Mouse (Mus musculus): ENCODE results near the gene Fuca1. TPM values are rescaled to one million over a fixed set of nuclear protein-coding genes. Genes with fewer than 3 reads are reported as not detected.
A peak's percentile ranks its signal among the peaks of the same experiment; 100 is the strongest.

The Fuca1 gene
- polyA plus RNA-seq, 1 experiment from 2014 or later, result 50.7 TPM

DNA sequence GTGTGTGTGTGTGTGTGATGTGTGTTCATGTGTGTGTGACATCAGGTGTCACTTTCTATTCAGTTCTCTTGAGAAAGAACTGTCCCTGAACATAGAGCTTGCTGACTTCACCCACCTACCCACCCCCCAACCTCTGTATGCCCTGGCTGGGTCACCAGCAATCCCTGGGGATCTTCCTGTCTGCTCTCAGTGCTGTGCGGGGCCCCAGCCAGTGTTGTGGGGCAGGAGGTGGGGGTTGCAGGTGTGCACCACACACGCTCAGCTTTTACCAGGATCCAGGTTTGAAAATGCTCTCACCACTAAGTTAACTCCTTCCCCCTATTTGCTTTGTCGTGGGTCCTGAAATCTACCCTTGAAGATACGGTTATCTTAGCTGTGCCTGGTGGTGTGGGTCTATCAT, 34.4 kb upstream of the Fuca1 start:
- ATAC-seq (no peak), DNase-seq (no peak)
- no peak overlapping the region for H3K27ac ChIP-seq (ENCODE audit: low read depth)
- H3K4me1 ChIP-seq (ENCODE audit: insufficient read depth), result peaks cover 13% of the 10 kb centered on the region
- no peaks in the 10 kb centered on the region for H3K27me3 ChIP-seq (ENCODE audit: insufficient read depth, low read length)
- TF ChIP-seq EP300 (IDR thresholded peaks at IDR 0.05; ENCODE audit: low read depth) (no peak), CTCF (IDR thresholded peaks at IDR 0.05; ENCODE audit: low read depth) (no peak)
- H3K9me3 ChIP-seq (ENCODE audit: low read length), result no peaks in the 10 kb centered on the region
- H3K4me2 ChIP-seq (ENCODE audit: low read depth, low read length), result no peak overlapping the region
- 70% methylated on average over 4 of the region's 4 CpGs for WGBS (ENCODE audit: insufficient replicate concordance)
- no peak overlapping the region for H3K9ac ChIP-seq (replicated peaks)
- H3K36me3 ChIP-seq (replicated peaks; ENCODE audit: insufficient read depth, low read length), result no peaks in the 10 kb centered on the region
- H3K4me3 ChIP-seq (ENCODE audit: low read depth, low read length), result no peak overlapping the region

- H3K4me1 ChIP-seq (ENCODE audit: insufficient read depth), result peaks cover 8% of the 10 kb centered on the region
- DNase-seq, result no peak
- no peak overlapping the region for H3K4me3 ChIP-seq (ENCODE audit: low read depth, low read length)
- no peak overlapping the region for H3K4me2 ChIP-seq (ENCODE audit: low read depth, low read length)
- H3K27ac ChIP-seq (ENCODE audit: low read depth), result no peak overlapping the region
- H3K36me3 ChIP-seq (replicated peaks; ENCODE audit: insufficient read depth, low read length), result no peaks in the 10 kb centered on the region
- no peaks in the 10 kb centered on the region for H3K9me3 ChIP-seq (ENCODE audit: low read length)
- H3K9ac ChIP-seq (replicated peaks), result no peak overlapping the region
- TF ChIP-seq EP300 (IDR thresholded peaks at IDR 0.05; ENCODE audit: low read depth) (no peak), CTCF (IDR thresholded peaks at IDR 0.05; ENCODE audit: low read depth) (no peak)
- WGBS (ENCODE audit: insufficient replicate concordance), result 79% methylated on average over 24 of the region's 24 CpGs
- no peaks in the 10 kb centered on the region for H3K27me3 ChIP-seq (ENCODE audit: insufficient read depth, low read length)
- no peak for ATAC-seq
These were observed 32.0 kb upstream of the Fuca1 start for GRCm38 (mm10) chr4:135888448-135889057.

DNA sequence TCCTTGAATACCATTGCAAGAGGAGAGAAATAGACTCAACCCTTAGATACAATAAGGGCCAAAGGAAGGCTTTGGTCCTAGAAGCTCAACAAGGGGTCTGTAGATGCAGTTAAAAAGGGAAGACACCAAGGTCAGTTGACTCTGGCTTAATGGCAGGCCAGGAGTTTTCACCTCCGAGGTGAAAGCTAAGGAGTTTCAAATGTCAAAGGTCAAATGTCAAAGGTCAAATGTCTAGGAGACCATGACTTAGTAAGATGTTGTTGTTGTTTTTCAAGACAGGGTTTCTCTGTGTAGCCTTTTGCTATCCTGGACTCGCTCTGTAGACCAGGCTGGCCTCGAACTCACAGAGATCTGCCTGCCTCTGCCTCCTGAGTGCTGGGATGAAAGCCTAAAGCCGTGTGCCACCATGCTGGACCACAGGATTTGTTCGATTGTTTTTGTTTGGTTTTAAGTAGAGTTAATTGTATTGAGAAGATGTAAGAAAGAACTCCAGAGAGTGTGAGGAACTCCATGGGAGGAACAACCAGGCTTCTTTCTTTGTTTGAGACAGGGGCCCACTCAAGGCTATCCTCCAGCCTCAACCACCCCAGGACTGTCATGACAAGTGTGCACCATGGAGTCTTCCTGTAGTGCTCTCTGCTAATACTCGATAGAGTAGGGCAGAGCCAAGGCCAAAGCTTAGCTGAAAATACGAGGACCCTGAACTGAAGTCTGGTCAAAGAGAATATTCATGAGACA, 31.2 kb upstream of the Fuca1 start:
- Histone ChIP-seq H3K9ac (replicated peaks) (no peak overlapping the region), H3K27me3 (ENCODE audit: insufficient read depth, low read length) (no peaks in the 10 kb centered on the region)

DNA sequence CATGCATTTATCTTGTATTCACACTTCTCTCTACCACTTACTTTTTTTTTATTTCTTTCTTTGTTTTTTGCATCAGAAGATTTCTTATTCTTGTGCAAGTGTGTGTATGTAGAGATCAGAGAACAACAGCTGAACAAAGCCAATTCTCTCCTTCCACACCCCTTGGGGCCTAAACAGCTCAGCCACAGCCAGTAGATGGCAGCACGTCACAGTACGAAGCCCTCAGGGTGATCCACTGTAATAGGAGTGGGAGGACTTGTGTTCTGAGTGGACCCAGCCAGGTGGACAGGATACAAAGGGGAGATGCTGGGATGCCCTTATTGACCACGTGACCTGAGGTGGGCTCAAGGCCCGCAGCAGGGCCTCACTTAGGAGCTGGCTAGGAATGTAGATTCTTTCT, 30.7 kb upstream of the Fuca1 start:
- Histone ChIP-seq H3K36me3 (replicated peaks; ENCODE audit: insufficient read depth, low read length) (no peaks in the 10 kb centered on the region), H3K9me3 (ENCODE audit: low read length) (no peaks in the 10 kb centered on the region), H3K27me3 (ENCODE audit: insufficient read depth, low read length) (no peaks in the 10 kb centered on the region), H3K27ac (ENCODE audit: low read depth) (no peak overlapping the region), H3K4me1 (ENCODE audit: insufficient read depth) (peaks cover 3% of the 10 kb centered on the region; the same call in 1 of the 2 replicates), H3K4me2 (ENCODE audit: low read depth, low read length) (no peak overlapping the region), H3K4me3 (ENCODE audit: low read depth, low read length) (no peak overlapping the region), H3K9ac (replicated peaks) (no peak overlapping the region)
- TF ChIP-seq CTCF (IDR thresholded peaks at IDR 0.05; ENCODE audit: low read depth), result peak; percentile 96
- no peak for TF ChIP-seq EP300 (IDR thresholded peaks at IDR 0.05; ENCODE audit: low read depth)
- WGBS (ENCODE audit: insufficient replicate concordance), result 2% methylated on average over 4 of the region's 4 CpGs
- ATAC-seq, result peak; percentile 84
- peak; percentile 82 for DNase-seq

More for the DNA sequence above, 31.2 kb upstream of the Fuca1 start:
- no peak overlapping the region for H3K27ac ChIP-seq (ENCODE audit: low read depth)
- H3K4me3 ChIP-seq (ENCODE audit: low read depth, low read length), result no peak overlapping the region
- no peaks in the 10 kb centered on the region for H3K36me3 ChIP-seq (replicated peaks; ENCODE audit: insufficient read depth, low read length)
- ATAC-seq (no peak), DNase-seq (no peak)
- peaks cover under 1% of the 10 kb centered on the region for H3K4me1 ChIP-seq (ENCODE audit: insufficient read depth)
- no peaks in the 10 kb centered on the region for H3K9me3 ChIP-seq (ENCODE audit: low read length)
- TF ChIP-seq CTCF (IDR thresholded peaks at IDR 0.05; ENCODE audit: low read depth) (no peak), EP300 (IDR thresholded peaks at IDR 0.05; ENCODE audit: low read depth) (no peak)
- H3K4me2 ChIP-seq (ENCODE audit: low read depth, low read length), result no peak overlapping the region
- 72% methylated on average over 7 of the region's 7 CpGs for WGBS (ENCODE audit: insufficient replicate concordance)

DNA sequence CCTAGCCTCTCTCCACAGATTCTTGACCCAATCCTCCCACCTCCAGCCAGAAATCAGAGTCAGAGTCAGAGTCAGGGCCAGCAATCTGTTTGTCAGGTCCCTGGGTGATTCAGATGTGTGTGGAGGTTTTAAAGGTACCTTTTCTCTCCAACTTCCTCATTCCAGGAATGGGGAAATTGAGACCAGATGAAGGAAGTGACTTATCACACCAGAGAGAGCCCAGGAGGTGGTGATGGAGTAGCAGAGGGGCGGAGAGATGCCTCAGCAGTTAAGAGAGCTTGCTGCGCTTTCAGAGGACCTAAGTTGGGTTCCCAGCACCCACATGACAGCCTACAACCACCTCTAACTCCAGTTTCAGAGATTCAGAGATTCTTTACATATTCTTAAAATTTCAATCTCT, 29.0 kb upstream of the Fuca1 start:
- Histone ChIP-seq H3K9me3 (ENCODE audit: low read length) (no peaks in the 10 kb centered on the region), H3K36me3 (replicated peaks; ENCODE audit: insufficient read depth, low read length) (no peaks in the 10 kb centered on the region), H3K27me3 (ENCODE audit: insufficient read depth, low read length) (no peaks in the 10 kb centered on the region), H3K9ac (replicated peaks) (no peak overlapping the region), H3K4me2 (ENCODE audit: low read depth, low read length) (no peak overlapping the region), H3K4me3 (ENCODE audit: low read depth, low read length) (no peak overlapping the region), H3K27ac (ENCODE audit: low read depth) (no peak overlapping the region), H3K4me1 (ENCODE audit: insufficient read depth) (peaks cover 3% of the 10 kb centered on the region; the same call in 1 of the 2 replicates)
- ATAC-seq (no peak), DNase-seq (no peak)
- TF ChIP-seq EP300 (IDR thresholded peaks at IDR 0.05; ENCODE audit: low read depth) (no peak), CTCF (IDR thresholded peaks at IDR 0.05; ENCODE audit: low read depth) (no peak)
- WGBS (ENCODE audit: insufficient replicate concordance), result 58% methylated on average over 2 of the region's 2 CpGs

GRCm38 (mm10) chr4:135892884-135893283, 27.7 kb upstream of the Fuca1 start:
- Histone ChIP-seq H3K27ac (ENCODE audit: low read depth) (no peak overlapping the region), H3K9me3 (ENCODE audit: low read length) (no peaks in the 10 kb centered on the region), H3K4me1 (ENCODE audit: insufficient read depth) (peaks cover 10% of the 10 kb centered on the region), H3K4me3 (ENCODE audit: low read depth, low read length) (no peak overlapping the region), H3K27me3 (ENCODE audit: insufficient read depth, low read length) (no peaks in the 10 kb centered on the region), H3K9ac (replicated peaks) (no peak overlapping the region), H3K4me2 (ENCODE audit: low read depth, low read length) (no peak overlapping the region), H3K36me3 (replicated peaks; ENCODE audit: insufficient read depth, low read length) (no peaks in the 10 kb centered on the region)
- ATAC-seq (no peak), DNase-seq (no peak)
- peak; percentile 52 for TF ChIP-seq CTCF (IDR thresholded peaks at IDR 0.05; ENCODE audit: low read depth)
- TF ChIP-seq EP300 (IDR thresholded peaks at IDR 0.05; ENCODE audit: low read depth), result no peak
- WGBS (ENCODE audit: insufficient replicate concordance), result 38% methylated on average over 4 of the region's 4 CpGs
